Mouse (Mus musculus) heart, embryonic 16.5 days (tissue): ENCODE measurements around the gene Chchd6. TPM values are rescaled to one million over a fixed set of nuclear protein-coding genes. Genes with fewer than 3 reads are reported as not detected.

Source experiments
- ATAC-seq: fragments of 200-750 bp; cut with Nextera tagmentation; replicated peaks from 2 replicates; pipeline ENCODE4 v1.8.0; 2017; ENCODE audit warnings: moderate number of reproducible peaks; ENCODE audit not compliant: insufficient read depth, low FRiP score; ENCODE audit errors: extremely low read depth
- H3K27ac ChIP-seq: fragments of 300-500 bp; sonication (generic); 2 replicates; pipeline ENCODE4 v1.5.1; 2014; ENCODE audit warnings: mild to moderate bottlenecking, low read length, control low read depth, moderate library complexity
- H3K27me3 ChIP-seq: fragments of 300-500 bp; sonication (generic); 2 replicates; pipeline ENCODE4 v1.6.1; 2014; ENCODE audit warnings: low read length, mixed read lengths; ENCODE audit not compliant: control insufficient read depth, insufficient read depth
- H3K36me3 ChIP-seq: fragments of 300-500 bp; sonication (generic); 2 replicates; pipeline ENCODE4 v1.6.1; 2014; ENCODE audit not compliant: control insufficient read depth, insufficient read depth
- H3K4me1 ChIP-seq: fragments of 300-500 bp; sonication (generic); 2 replicates; pipeline ENCODE4 v1.6.1; 2014; ENCODE audit warnings: low read length, mixed read lengths; ENCODE audit not compliant: control insufficient read depth, insufficient read depth
- H3K4me2 ChIP-seq: fragments of 300-500 bp; sonication (generic); 2 replicates; pipeline ENCODE4 v1.6.1; 2014; ENCODE audit warnings: low read depth, mild to moderate bottlenecking, control low read depth, low read length
- H3K4me3 ChIP-seq: fragments of 300-500 bp; sonication (generic); 2 replicates; pipeline ENCODE4 v1.5.1; 2014; ENCODE audit warnings: mild to moderate bottlenecking, control low read depth, low read length
- H3K9ac ChIP-seq: fragments of 300-500 bp; sonication (generic); 2 replicates; pipeline ENCODE4 v1.6.1; 2014; ENCODE audit warnings: low read length, control low read depth
- H3K9me3 ChIP-seq: fragments of 300-500 bp; sonication (generic); replicated peaks from 2 replicates; pipeline ENCODE4 v1.6.1; 2016; ENCODE audit warnings: low read length; ENCODE audit not compliant: control insufficient read depth
- WGBS: fragments of 180-500 bp; shearing (Covaris S2); extraction: QIAGEN DNeasy Blood & Tissue Kit; methylation state at CpG from one replicate; pipeline ENCODE4 v1.1.7; 2014; 5-methylcytosine and 5-hydroxymethylcytosine counted together
- polyA plus RNA-seq: library from polyadenylated mRNA; unstranded; fragments of >200 nt; fragmentation: Nextera tagmentation; extraction: Ambion mirVana; gene quantifications from 2 replicates; pipeline ENCODE4 v1.2.1, GENCODE M21; 2015

The Chchd6 gene
- polyA plus RNA-seq, 1 experiment from 2014 or later = 58.1 TPM

DNA sequence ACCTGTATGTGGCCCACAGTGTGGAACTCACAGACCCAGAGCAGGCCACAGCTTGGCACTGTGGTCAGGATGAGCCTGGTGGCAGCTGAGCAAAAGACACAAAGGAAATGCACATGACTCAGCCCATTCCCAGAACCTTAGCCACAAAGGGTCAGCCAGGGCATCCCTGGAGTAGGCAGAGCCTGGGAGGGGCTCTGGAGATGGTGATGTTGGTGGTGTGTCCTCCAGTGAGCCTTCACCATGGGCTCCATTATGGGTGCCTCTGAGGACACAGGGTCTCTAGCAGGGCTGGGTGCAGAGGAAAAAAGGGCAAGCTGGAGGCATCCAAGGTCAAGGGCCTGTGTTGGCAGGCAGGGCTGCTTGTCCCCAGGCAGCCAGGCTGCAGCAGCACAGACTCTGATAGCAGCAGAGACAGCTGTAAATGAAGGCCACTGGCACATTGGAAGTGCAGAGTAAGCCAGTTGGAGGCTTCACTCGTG, 245.4 kb downstream of the Chchd6 start:
- ATAC-seq = peak; percentile 28; the same call in 1 of the 2 replicates
- Histone ChIP-seq H3K27me3 (no peaks in the 10 kb centered on the region), H3K4me1 (peaks cover 62% of the 10 kb centered on the region), H3K4me2 (no peak overlapping the region), H3K9ac (peak overlapping the region; percentile 24; the same call in 1 of the 2 replicates), H3K9me3 (no peaks in the 10 kb centered on the region), H3K27ac (peak overlapping the region; percentile 95), H3K4me3 (no peak overlapping the region), H3K36me3 (peaks cover 9% of the 10 kb centered on the region)
- WGBS = 27% methylated on average over 1 of the region's 1 CpGs

DNA sequence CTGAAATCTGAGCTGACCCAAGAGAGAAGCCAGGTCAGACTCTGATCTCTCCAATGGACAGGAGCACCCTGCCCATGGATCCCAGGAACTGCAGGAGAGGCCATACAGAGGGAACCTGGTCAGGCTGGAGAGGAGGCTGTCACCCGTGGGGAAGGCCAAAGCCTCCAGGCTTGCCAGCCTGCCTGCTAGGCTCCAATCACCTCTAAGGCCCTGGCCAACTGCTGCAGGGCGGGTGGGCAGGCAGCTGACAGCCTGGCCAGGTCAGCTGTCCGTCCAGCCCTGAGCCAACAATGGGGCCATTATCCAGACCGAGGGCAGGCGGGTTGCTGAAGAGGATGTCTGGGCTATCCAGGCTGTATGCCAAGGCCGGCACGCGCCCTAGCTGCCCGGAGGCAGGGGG, 247.1 kb downstream of the Chchd6 start:
- Histone ChIP-seq H3K27me3 (no peaks in the 10 kb centered on the region), H3K9me3 (no peaks in the 10 kb centered on the region), H3K4me2 (no peak overlapping the region), H3K4me1 (peaks cover 59% of the 10 kb centered on the region), H3K27ac (no peak overlapping the region), H3K36me3 (peaks cover 6% of the 10 kb centered on the region; the same call in 1 of the 2 replicates), H3K9ac (no peak overlapping the region; the same call in 1 of the 2 replicates), H3K4me3 (no peak overlapping the region)
- no peak for ATAC-seq
- 68% methylated on average over 9 of the region's 9 CpGs for WGBS

DNA sequence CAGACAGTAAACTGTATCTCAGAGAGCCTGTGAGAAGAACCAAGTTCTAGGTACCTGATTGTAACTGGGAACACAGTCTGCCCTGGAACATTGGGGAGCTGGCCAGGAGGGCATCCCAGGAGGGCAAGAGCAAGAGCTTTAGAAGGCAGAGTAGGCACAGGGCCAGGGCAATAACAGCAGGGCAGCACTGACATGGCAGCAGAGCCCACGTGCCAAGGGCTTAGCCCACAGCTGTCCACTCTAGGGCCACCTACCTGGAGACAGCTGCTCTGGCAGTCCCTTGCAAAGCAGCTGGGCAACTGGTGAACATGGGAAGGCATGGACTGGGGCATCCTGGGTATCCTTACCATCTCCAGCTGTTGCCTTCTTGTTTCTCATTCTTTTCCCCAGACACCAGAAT, 247.7 kb downstream of the Chchd6 start:
- Histone ChIP-seq H3K9ac (no peak overlapping the region), H3K36me3 (peaks cover 6% of the 10 kb centered on the region; the same call in 1 of the 2 replicates), H3K9me3 (no peaks in the 10 kb centered on the region), H3K4me1 (peaks cover 54% of the 10 kb centered on the region), H3K27me3 (no peaks in the 10 kb centered on the region), H3K27ac (no peak overlapping the region), H3K4me2 (no peak overlapping the region), H3K4me3 (no peak overlapping the region)
- WGBS = 79% methylated on average over 1 of the region's 1 CpGs
- ATAC-seq = no peak

DNA sequence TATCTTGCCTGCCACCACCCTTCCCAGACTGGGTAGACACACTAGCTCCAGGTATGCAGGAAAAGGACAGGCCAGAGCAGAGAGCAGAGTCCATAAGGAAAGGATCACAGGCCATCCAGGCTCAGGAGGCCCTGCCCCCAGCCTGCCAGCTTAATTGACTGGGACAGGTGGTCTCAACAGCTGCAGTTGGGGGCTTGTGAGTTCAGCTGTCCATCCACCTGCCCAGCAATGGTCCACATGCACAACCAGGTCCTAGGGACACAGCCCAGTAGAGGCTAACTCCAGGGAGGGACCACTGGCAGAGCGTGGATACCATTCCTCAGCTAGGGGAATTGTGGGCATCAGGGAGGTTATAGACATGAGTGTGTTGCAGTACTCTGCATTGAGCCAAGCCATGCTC, 249.6 kb downstream of the Chchd6 start:
- no peaks in the 10 kb centered on the region for H3K27me3 ChIP-seq
- 92% methylated on average over 1 of the region's 1 CpGs for WGBS
- peaks cover 34% of the 10 kb centered on the region for H3K4me1 ChIP-seq
- no peak overlapping the region for H3K4me3 ChIP-seq
- ATAC-seq = no peak
- no peaks in the 10 kb centered on the region for H3K9me3 ChIP-seq
- H3K36me3 ChIP-seq = peaks cover 8% of the 10 kb centered on the region
- peak overlapping the region; percentile 63 for H3K9ac ChIP-seq
- H3K4me2 ChIP-seq = no peak overlapping the region
- peak overlapping the region; percentile 92 for H3K27ac ChIP-seq

DNA sequence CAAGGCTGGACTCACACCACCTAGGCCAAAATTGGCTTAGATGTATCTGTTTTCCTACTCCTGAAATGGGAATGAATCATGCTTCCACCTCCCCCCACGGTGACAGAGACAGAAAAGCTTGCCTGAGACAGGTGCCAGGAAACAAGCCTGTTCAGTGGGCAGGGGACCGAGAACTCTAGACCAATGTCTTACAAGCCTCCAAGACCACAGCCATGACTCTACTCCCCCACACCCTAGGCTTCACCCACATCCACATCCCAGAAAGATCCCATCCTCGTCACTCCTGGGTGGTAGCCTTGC, 250.0 kb downstream of the Chchd6 start:
- peak overlapping the region; percentile 63 for H3K9ac ChIP-seq
- H3K4me2 ChIP-seq = peak overlapping the region; percentile 53
- WGBS = 40% methylated on average over 3 of the region's 3 CpGs
- H3K4me3 ChIP-seq = peak overlapping the region; percentile 11; the same call in 1 of the 2 replicates
- peaks cover 34% of the 10 kb centered on the region for H3K4me1 ChIP-seq
- H3K27ac ChIP-seq = peak overlapping the region; percentile 92
- ATAC-seq = no peak
- no peaks in the 10 kb centered on the region for H3K27me3 ChIP-seq
- peaks cover 12% of the 10 kb centered on the region for H3K36me3 ChIP-seq
- H3K9me3 ChIP-seq = no peaks in the 10 kb centered on the region

DNA sequence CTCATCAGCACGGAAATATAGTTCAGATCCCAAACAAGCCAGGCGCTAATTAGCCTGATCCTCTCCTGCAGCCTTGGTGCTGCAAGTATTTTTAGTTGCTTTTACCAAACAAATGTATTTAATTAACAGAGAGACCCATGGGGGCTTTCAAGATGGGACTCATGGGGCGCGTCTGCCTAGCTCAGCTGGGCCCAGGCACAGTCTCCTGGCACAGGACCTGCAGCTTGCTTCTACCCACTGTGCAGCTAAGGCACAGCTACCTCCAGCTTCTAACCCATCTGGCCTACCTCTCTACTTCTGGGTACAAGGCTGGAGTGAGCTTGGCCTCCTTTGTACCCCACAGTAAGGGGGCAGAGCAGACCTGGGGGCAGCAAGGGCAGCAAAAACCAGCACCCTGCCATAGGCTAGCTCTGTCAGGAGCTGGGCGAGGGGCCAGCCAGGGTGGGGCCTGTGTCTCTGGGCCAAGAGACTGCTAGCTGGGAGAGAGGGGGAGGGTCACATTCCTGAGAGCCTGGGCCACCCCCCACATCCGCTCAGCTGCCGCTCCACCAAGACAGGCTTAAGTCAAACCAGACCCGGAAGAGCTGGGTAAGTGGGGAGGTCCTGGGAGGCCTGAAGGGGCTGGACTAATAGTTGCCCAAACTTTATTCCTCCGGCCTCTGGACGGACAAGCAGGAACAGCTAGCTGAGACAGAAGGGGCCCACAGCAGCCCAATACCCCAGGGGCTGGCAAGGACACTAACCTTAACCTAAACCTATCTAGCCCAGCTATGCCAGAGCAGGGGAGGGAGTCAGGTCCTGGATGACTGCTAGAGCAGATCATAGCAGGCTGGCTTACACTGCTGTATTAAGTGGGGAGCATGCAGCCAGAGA, 250.6 kb downstream of the Chchd6 start:
- no peaks in the 10 kb centered on the region for H3K27me3 ChIP-seq
- peak overlapping the region; percentile 53 for H3K4me2 ChIP-seq
- H3K9me3 ChIP-seq = no peaks in the 10 kb centered on the region
- peaks cover 35% of the 10 kb centered on the region for H3K4me1 ChIP-seq
- H3K4me3 ChIP-seq = peak overlapping the region; percentile 11; the same call in 1 of the 2 replicates
- peak overlapping the region; percentile 63 for H3K9ac ChIP-seq
- peak overlapping the region; percentile 92 for H3K27ac ChIP-seq
- WGBS = 26% methylated on average over 10 of the region's 10 CpGs
- ATAC-seq = peak; percentile 94
- H3K36me3 ChIP-seq = peaks cover 16% of the 10 kb centered on the region

DNA sequence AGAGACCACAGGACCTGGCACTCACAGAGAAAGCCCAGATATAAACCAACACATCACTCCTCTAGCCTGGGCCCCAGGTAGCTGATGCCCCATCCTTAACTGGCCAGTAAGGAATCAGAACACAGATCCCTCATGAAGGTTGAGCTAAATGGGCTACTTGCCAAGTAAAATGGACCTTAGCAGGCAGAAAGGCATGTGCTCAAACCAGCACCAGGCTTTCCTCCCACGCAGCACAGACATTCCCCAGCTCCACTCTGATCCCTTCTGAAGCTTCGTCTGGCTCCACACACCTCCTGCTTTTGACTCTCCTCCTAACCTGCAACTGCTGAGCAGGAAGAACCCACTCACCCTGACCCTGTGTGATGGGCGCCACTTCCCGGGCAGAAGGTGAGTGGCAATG, 253.5 kb downstream of the Chchd6 start:
- H3K27ac ChIP-seq = no peak overlapping the region
- H3K27me3 ChIP-seq = no peaks in the 10 kb centered on the region
- peaks cover 15% of the 10 kb centered on the region for H3K36me3 ChIP-seq
- 73% methylated on average over 4 of the region's 4 CpGs for WGBS
- no peak overlapping the region for H3K9ac ChIP-seq
- ATAC-seq = no peak
- no peaks in the 10 kb centered on the region for H3K9me3 ChIP-seq
- no peak overlapping the region for H3K4me3 ChIP-seq
- H3K4me2 ChIP-seq = no peak overlapping the region
- H3K4me1 ChIP-seq = peaks cover 46% of the 10 kb centered on the region

DNA sequence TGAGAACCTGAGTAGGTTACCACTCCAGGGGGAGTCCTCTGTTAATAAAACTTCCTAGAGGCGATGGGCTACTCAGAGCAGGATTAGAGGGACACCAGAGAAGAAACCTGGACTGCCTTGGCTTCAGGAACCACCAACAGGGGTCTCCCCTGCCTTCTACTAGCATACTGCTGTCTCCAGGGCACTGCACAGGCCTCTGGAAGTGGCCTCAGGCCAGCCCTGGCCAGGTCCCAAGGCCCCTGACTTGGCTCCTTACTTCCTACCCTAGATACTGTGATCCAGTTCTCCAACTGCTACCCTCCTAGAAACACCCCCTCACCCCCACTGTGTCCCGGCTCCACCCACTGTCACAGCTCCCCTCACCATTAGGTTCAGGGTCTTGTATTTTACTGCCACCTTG, 256.0 kb downstream of the Chchd6 start:
- Histone ChIP-seq H3K27ac (peak overlapping the region; percentile 73), H3K4me3 (no peak overlapping the region), H3K9me3 (no peaks in the 10 kb centered on the region), H3K4me2 (no peak overlapping the region), H3K9ac (peak overlapping the region; percentile 28; the same call in 1 of the 2 replicates), H3K4me1 (peaks cover 32% of the 10 kb centered on the region), H3K36me3 (peaks cover 27% of the 10 kb centered on the region), H3K27me3 (no peaks in the 10 kb centered on the region)
- ATAC-seq = peak; percentile 83
- WGBS = 57% methylated on average over 2 of the region's 2 CpGs

DNA sequence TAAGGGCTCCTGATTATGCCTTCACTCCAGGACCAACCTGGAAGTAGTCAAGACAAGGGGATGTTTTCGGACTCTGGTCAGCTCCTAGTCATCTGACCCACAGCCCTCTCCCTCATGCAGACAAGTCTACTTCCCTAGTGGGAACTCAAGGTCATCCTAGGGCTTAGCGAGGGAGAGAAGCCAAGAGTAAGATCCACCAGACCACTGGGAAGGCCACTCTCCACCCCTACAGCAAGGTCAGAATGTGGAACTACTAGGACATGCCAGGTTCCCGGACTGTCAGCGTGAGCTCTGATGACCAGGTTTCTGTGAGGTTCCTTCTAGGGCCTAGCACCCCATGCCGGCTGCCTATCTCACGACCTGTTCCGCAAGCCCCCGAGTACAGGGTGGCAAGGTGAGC, 256.7 kb downstream of the Chchd6 start:
- no peaks in the 10 kb centered on the region for H3K27me3 ChIP-seq
- H3K36me3 ChIP-seq = peaks cover 32% of the 10 kb centered on the region
- H3K4me3 ChIP-seq = no peak overlapping the region
- no peaks in the 10 kb centered on the region for H3K9me3 ChIP-seq
- no peak for ATAC-seq
- H3K4me1 ChIP-seq = peaks cover 27% of the 10 kb centered on the region
- H3K4me2 ChIP-seq = no peak overlapping the region
- H3K9ac ChIP-seq = no peak overlapping the region
- 82% methylated on average over 8 of the region's 8 CpGs for WGBS
- peak overlapping the region; percentile 73; the same call in 1 of the 2 replicates for H3K27ac ChIP-seq
